In the genomic region with DNA sequence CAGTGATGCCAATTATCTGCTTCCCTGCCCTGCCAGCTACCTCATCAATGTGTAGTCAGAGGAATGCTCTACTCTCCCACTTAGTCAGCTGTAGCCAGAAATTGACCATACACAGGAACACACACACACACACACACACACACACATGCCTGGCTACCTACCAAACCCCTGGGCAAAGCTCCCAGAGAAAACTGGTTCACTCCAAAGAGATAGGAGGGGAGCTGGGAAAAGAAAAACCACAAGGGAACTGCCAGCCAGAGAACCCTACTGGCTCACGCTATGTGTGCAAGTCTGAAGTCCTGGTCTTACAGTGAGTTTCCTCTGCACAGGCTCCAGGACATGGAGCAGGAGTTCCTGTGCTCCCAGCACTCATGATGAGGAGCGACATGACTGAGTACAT, we compare ENCODE assay signal across 9 mouse cellular contexts. TPM values are rescaled to one million over a fixed set of nuclear protein-coding genes. Genes with fewer than 3 reads are reported as not detected.
A peak's percentile ranks its signal among the peaks of the same experiment; 100 is the strongest.
DNase-seq lines count a peak whose midpoint lies in the region; ATAC-seq lines count a peak whose summit lies in the region.
"Had no signal": no experiment of that assay in that cellular context is flagged by ENCODE, and none has a peak within 500 bp of the region (broad histone marks: within the 10 kb centered on the region; RNA-seq: fewer than 3 reads in every experiment).

No protein-coding gene starts in this region.

- no peaks in the 10 kb centered on the region for H3K9me3 ChIP-seq in heart, embryonic 11.5 days (replicated peaks; ENCODE audit: control insufficient read depth, low read length)

- H3K27me3 ChIP-seq in heart, embryonic 11.5 days (ENCODE audit: control insufficient read depth, insufficient read depth, low read length): 0 out of 2 replicates have a peak, but pooled peaks cover 2% of the 10 kb centered on the region

- ATAC-seq in heart, embryonic 11.5 days (replicated peaks; ENCODE audit: insufficient number of reproducible peaks, low FRiP score, low TSS enrichment): no peak
- ATAC-seq in inflammation-experienced regulatory T-cells, adult 6 months: no peak

- no peak overlapping the region for H3K4me3 ChIP-seq in heart, embryonic 11.5 days (ENCODE audit: low read depth, low read length)

- H3K4me2 ChIP-seq in heart, embryonic 11.5 days: no peak overlapping the region

- no peak overlapping the region for H3K9ac ChIP-seq in heart, embryonic 11.5 days (ENCODE audit: low read depth, low read length)

- H3K27ac ChIP-seq in heart, embryonic 11.5 days (ENCODE audit: low read depth, low read length): no peak overlapping the region

- peak; percentile 95 for DNase-seq in heart, adult 11 months
- DNase-seq in NIH3T3 (ENCODE audit: low read depth): peak; percentile 98
- DNase-seq in gastrocnemius, postnatal 14 days: peak; percentile 29
- peak; percentile 80 for DNase-seq in lung, postnatal 10 days
- no peak for DNase-seq in kidney, adult 9 months
- no peak for DNase-seq in c-Kit-positive CD71-positive TER-119-positive erythroid progenitor cells, embryonic 14.5 days (ENCODE audit: low spot score)
- DNase-seq: cerebellum, adult 9-11 months had no signal

- WGBS in heart, embryonic 11.5 days (ENCODE audit: insufficient replicate concordance): 52% methylated on average over 2 of the region's 2 CpGs

- intact Hi-C loops in gastrocnemius, postnatal 14 days (cut with DNase I; ENCODE audit: low total_unique reads): loop anchor here (10.0 kb wide), 1 partner anchor 214 kb away; no protein-coding TSS in a partner anchor

- peaks cover 10% of the 10 kb centered on the region for H3K4me1 ChIP-seq in heart, embryonic 11.5 days (ENCODE audit: control insufficient read depth, insufficient read depth, low read length)

- H3K36me3 ChIP-seq in heart, embryonic 11.5 days (ENCODE audit: control insufficient read depth, insufficient read depth, low read length): no peaks in the 10 kb centered on the region

RNA-seq across cellular contexts. Expression of a gene that starts 2.5 kb away (rescaled TPM):
- polyA plus RNA-seq in heart, embryonic 11.5 days (2014; fragmentation: Nextera tagmentation; extraction: Ambion mirVana): 14.6 and 22.2 TPM in 2 replicates
- total RNA-seq in gastrocnemius, postnatal 14 days (2021): 100 to 1,000 TPM; 146 to 210 TPM
- not detected for polyA plus RNA-seq in inflammation-experienced regulatory T-cells, adult 6 months (2017; shearing (Covaris generic))

RNA-seq across cellular contexts. Expression of a gene that starts 25.9 kb away (rescaled TPM):
- polyA plus RNA-seq in heart, embryonic 11.5 days (2014; fragmentation: Nextera tagmentation; extraction: Ambion mirVana): 31.2 and 34.0 TPM in 2 replicates
- 10 to 100 TPM; 12.2 to 15.7 TPM for total RNA-seq in gastrocnemius, postnatal 14 days (2021)
- 10 to 100 TPM; 18.9 to 26.6 (median 25.6) TPM for polyA plus RNA-seq in inflammation-experienced regulatory T-cells, adult 6 months (2017; shearing (Covaris generic))

RNA-seq across cellular contexts. Expression of a gene that starts 37.5 kb away (rescaled TPM):
- polyA plus RNA-seq in heart, embryonic 11.5 days (2014; fragmentation: Nextera tagmentation; extraction: Ambion mirVana): 14.1 and 18.3 TPM in 2 replicates
- total RNA-seq in gastrocnemius, postnatal 14 days (2021): 10 to 100 TPM in 1 of 2 experiments, 1 to 10 TPM in 1; 8.9 to 12.1 TPM
- 10 to 100 TPM; 14.7 to 89.3 (median 50.7) TPM for polyA plus RNA-seq in inflammation-experienced regulatory T-cells, adult 6 months (2017; shearing (Covaris generic))

Comparison
In these comparisons a context has a peak if more than half of its experiments do, and no peak if none do; other contexts are left out.
1. DNase-seq: peak in heart, adult 11 months (single experiment), NIH3T3 (single experiment), gastrocnemius, postnatal 14 days (single experiment) and lung, postnatal 10 days (single experiment); none in kidney, adult 9 months (single experiment) and c-Kit-positive CD71-positive TER-119-positive erythroid progenitor cells, embryonic 14.5 days (single experiment).
2. RNA of a gene that starts 2.5 kb away (polyA plus RNA-seq): 14.6 to 22.2 TPM in heart, embryonic 11.5 days; not detected in inflammation-experienced regulatory T-cells, adult 6 months; every median in the first group is over 10 times any median in the second.